Mouse (Mus musculus) intestine, embryonic 16.5 days (tissue): Measurements from ENCODE around the gene Faf2. TPM values are rescaled to one million over a fixed set of nuclear protein-coding genes. Genes with fewer than 3 reads are reported as not detected.
A peak's percentile ranks its signal among the peaks of the same experiment; 100 is the strongest.

Experiments
- ATAC-seq: fragments of 200-750 bp; cut with Nextera tagmentation; 2 replicates; pipeline ENCODE4 v1.8.0; 2017; ENCODE audit warnings: moderate TSS enrichment, moderate library complexity
- H3K27ac ChIP-seq: fragments of 300-500 bp; sonication (generic); 2 replicates; pipeline ENCODE4 v1.5.1; 2014; ENCODE audit warnings: mild to moderate bottlenecking, low read length
- H3K27me3 ChIP-seq: fragments of 300-500 bp; sonication (generic); replicated peaks from 2 replicates; pipeline ENCODE4 v1.6.1; 2014; ENCODE audit warnings: low read length, control low read depth, mixed read lengths; ENCODE audit not compliant: control insufficient read depth, insufficient read depth
- H3K36me3 ChIP-seq: fragments of 300-500 bp; sonication (generic); 2 replicates; pipeline ENCODE4 v1.6.1; 2014; ENCODE audit warnings: low read length, control low read depth; ENCODE audit not compliant: control insufficient read depth, insufficient read depth
- H3K4me1 ChIP-seq: fragments of 300-500 bp; sonication (generic); 2 replicates; pipeline ENCODE4 v1.6.1; 2014; ENCODE audit warnings: low read length, control low read depth, mixed read lengths; ENCODE audit not compliant: control insufficient read depth, insufficient read depth
- H3K4me2 ChIP-seq: fragments of 300-500 bp; sonication (generic); 2 replicates; pipeline ENCODE4 v1.6.1; 2014; ENCODE audit warnings: low read depth, low read length, control low read depth
- H3K4me3 ChIP-seq: fragments of 300-500 bp; sonication (generic); 2 replicates; pipeline ENCODE4 v1.5.1; 2014; ENCODE audit warnings: mild to moderate bottlenecking, low read length
- H3K9ac ChIP-seq: fragments of 300-500 bp; sonication (generic); 2 replicates; pipeline ENCODE4 v1.6.1; 2014; ENCODE audit warnings: low read depth, low read length
- H3K9me3 ChIP-seq: fragments of 300-500 bp; sonication (generic); 2 replicates; pipeline ENCODE4 v1.6.1; 2016; ENCODE audit warnings: low read length, control low read depth; ENCODE audit not compliant: control insufficient read depth
- WGBS: fragments of 180-500 bp; shearing (Covaris S2); extraction: QIAGEN DNeasy Blood & Tissue Kit; methylation state at CpG from one replicate; pipeline ENCODE4 v1.1.7; 2014; 5-methylcytosine and 5-hydroxymethylcytosine counted together
- polyA plus RNA-seq: library from polyadenylated mRNA; unstranded; fragments of >200 nt; fragmentation: Nextera tagmentation; extraction: Ambion mirVana; gene quantifications from 2 replicates; pipeline ENCODE4 v1.2.1, GENCODE M21; 2015

Faf2 gene
- polyA plus RNA-seq = 61.0 and 70.2 TPM in 2 replicates

DNA sequence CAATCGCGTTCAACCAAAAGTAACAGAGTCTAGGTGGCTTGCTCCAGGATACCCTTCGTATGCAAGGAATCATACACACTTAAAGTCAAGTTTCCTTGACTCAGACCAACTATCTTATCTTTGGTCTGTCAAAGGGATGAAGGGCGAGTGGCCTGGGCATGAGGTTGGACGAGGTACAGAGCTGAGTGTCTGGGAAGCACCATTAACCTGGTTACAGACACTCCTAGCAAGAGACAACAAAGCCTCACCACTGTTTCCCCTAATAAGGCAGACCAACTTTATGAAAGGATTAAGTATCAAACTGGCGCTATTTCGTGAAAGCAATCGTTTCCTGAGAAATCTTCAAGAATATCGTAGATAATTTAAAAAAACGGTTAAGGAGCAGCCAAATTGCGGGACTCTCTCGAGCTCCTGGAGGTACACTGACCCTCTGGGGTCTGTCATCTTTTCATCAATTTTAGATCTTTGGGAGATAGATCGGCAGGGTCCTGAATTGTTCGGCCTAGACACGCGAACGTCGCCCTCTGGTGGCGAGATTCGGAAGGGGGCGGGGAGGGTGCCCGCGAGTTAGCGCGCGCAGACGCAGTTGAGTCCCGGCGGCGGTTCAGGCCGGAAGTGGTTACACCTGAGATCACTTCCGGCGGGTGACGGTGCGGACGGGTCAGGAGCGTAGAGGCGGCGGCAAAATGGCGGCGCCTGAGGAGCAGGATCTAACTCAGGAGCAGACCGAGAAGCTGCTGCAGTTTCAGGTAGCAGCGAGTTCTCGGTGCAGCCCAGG, at the start of gene Faf2:
Faf2 (plus strand) TSS at position 630 of the 778 bp plus-strand sequence.
- ATAC-seq = peak; percentile 99
- WGBS = 11% methylated on average over 44 of the region's 44 CpGs
- peak within 1 kb of the TSS; percentile 80 for H3K4me2 ChIP-seq

GRCm38 (mm10) chr13:54572621-54573020, 49.0 kb upstream of the Faf2 start:
- Histone ChIP-seq H3K4me1 (peaks cover 12% of the 10 kb centered on the region), H3K9me3 (no peaks in the 10 kb centered on the region), H3K36me3 (no peaks in the 10 kb centered on the region), H3K4me2 (no peak overlapping the region), H3K4me3 (no peak overlapping the region), H3K27me3 (no peaks in the 10 kb centered on the region), H3K27ac (no peak overlapping the region), H3K9ac (no peak overlapping the region)
- ATAC-seq = no peak
- 77% methylated on average over 4 of the region's 4 CpGs for WGBS

More for the DNA sequence above, at the start of gene Faf2:
- Histone ChIP-seq H3K27me3 (no peaks in the 10 kb centered on the region), H3K9me3 (no peaks in the 10 kb centered on the region), H3K4me3 (peak within 1 kb of the TSS; percentile 97), H3K4me1 (peaks cover 13% of the 10 kb centered on the region), H3K27ac (peak within 1 kb of the TSS; percentile 78), H3K36me3 (no peaks in the 10 kb centered on the region), H3K9ac (peak within 1 kb of the TSS; percentile 98)

- Histone ChIP-seq H3K4me2 (peak within 1 kb of the TSS; percentile 90), H3K4me1 (peaks cover 12% of the 10 kb centered on the region), H3K36me3 (no peaks in the 10 kb centered on the region), H3K27ac (peak within 1 kb of the TSS; percentile 90), H3K4me3 (peak within 1 kb of the TSS; percentile 98), H3K9ac (peak within 1 kb of the TSS; percentile 97), H3K9me3 (no peaks in the 10 kb centered on the region), H3K27me3 (no peaks in the 10 kb centered on the region)
- ATAC-seq = peak; percentile 91
- WGBS = under 1% methylated on average over 55 of the region's 55 CpGs
These were observed 46.6 kb upstream of the Faf2 start, which contains the start of gene Arl10 for GRCm38 (mm10) chr13:54574854-54575481. Gene Arl10, plus strand, starts transcription at chr13:54575015.

DNA sequence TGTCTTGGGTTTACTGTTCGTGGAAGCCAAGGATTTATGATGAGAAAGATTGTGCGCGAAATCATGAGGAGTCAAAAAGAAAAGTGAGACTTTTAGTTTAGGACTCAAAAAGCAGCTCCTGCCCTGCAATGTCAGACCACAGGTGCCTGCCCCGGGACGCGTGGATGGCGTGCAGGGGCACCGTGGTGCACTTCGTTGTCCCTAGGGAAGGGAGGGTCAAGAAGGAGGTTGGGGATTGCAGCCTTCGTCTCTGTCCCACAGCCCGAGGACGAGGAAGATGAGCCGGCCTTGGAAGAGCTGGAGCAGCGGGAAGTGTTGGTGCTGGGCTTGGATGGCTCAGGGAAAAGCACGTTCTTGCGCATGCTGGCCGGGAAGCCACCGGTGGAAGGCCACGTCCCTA, 46.1 kb upstream of the Faf2 start:
- Histone ChIP-seq H3K4me3 (peak overlapping the region; percentile 98), H3K9ac (peak overlapping the region; percentile 97), H3K4me2 (peak overlapping the region; percentile 90), H3K36me3 (peaks cover under 1% of the 10 kb centered on the region; the same call in 1 of the 2 replicates), H3K9me3 (no peaks in the 10 kb centered on the region), H3K27me3 (no peaks in the 10 kb centered on the region), H3K4me1 (peaks cover 12% of the 10 kb centered on the region), H3K27ac (peak overlapping the region; percentile 90)
- WGBS = 2% methylated on average over 19 of the region's 19 CpGs
- ATAC-seq = peak; percentile 32

DNA sequence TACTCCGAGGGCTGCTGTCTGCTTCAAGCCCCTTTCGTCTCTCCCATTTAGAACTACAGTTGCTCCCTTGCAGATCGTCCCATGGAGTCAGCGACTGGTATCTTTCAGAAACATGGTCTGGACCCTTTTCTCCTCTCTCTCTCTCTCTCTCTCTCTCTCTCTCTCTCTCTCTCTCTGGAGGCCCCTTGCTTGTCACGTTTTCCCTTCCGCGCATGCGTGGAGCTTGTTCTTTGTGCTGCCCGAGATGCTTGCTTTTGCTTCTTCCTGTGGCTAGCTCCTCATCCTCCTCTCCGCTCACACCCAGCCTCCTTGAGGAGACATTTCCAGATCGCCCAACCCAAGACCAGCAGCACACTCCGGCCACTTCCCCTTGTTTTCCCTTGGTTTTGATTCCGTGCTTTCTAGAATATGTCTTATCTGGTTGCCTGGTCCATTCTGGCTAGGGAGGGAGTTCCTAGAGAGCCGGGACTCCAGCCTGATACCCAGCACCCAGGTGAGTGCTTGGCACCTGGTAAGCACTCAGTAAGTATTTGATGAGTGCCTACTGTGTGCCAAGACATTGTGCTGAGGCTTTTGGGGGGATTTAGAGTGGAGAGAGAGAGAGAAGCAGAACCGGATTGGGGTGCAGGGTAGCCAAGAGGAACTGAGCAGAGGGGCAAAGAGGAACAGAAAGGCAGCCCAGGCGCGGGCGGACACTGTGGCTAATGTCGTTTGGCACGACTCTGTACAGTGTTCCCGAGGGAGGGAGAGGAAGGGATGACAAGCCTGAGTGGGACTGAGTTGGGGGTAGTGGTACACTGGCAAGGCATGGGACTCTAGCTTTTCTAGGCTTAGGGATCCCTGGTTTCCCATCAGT, 43.7 kb upstream of the Faf2 start:
- Histone ChIP-seq H3K4me3 (no peak overlapping the region), H3K36me3 (peaks cover 7% of the 10 kb centered on the region), H3K9me3 (no peaks in the 10 kb centered on the region), H3K27me3 (no peaks in the 10 kb centered on the region), H3K9ac (no peak overlapping the region), H3K4me2 (no peak overlapping the region), H3K4me1 (peaks cover 12% of the 10 kb centered on the region), H3K27ac (no peak overlapping the region)
- no peak for ATAC-seq
- 80% methylated on average over 21 of the region's 21 CpGs for WGBS

DNA sequence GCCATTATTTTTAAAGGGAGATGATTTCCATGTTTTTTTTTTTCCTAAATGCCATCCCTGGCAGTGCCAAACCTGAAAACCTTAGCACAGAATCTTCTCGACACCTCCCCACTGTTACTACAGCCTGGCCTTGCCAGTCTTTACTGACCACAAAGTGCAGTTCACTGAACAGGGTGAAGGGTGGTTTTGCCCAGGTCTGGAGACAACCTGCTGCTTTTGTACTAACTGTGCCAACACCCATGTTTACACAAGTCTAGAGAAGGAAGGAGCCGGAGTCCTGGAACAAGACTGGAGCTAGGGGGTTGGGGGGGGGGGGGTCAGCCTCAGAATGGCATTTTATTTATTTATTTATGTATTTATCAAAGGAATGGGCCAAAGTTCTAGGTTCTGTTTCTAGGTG, 40.2 kb upstream of the Faf2 start:
- no peak overlapping the region for H3K4me2 ChIP-seq
- H3K9me3 ChIP-seq = no peaks in the 10 kb centered on the region
- no peak for ATAC-seq
- H3K36me3 ChIP-seq = peaks cover 17% of the 10 kb centered on the region
- H3K27ac ChIP-seq = no peak overlapping the region
- H3K4me3 ChIP-seq = no peak overlapping the region
- no peak overlapping the region for H3K9ac ChIP-seq
- WGBS = 65% methylated on average over 2 of the region's 2 CpGs
- H3K27me3 ChIP-seq = no peaks in the 10 kb centered on the region
- no peaks in the 10 kb centered on the region; the same call in 1 of the 2 replicates for H3K4me1 ChIP-seq

DNA sequence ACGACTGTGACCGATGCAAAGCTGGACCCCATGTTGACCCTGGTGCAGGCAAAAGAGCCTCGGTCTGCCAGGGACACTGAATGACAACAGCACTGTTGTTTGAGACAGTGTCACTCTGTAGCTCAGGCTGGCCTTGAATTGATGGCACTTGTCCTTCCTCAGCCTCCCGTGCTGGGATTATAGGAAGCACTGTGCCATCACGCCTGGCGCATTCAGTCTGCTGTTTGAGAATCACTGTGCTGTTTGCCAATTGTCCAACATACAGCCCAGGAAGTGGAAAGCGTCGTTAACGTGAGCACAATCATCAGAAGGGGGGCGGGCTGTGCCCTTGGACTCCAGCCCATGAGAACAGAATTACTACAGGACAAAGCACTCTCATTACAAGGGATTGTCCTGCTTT, 39.5 kb upstream of the Faf2 start:
- no peaks in the 10 kb centered on the region for H3K27me3 ChIP-seq
- H3K9ac ChIP-seq = no peak overlapping the region
- ATAC-seq = peak; percentile 21; the same call in 1 of the 2 replicates
- WGBS = 67% methylated on average over 10 of the region's 10 CpGs
- H3K36me3 ChIP-seq = peaks cover 20% of the 10 kb centered on the region
- H3K4me1 ChIP-seq = no peaks in the 10 kb centered on the region; the same call in 1 of the 2 replicates
- H3K4me3 ChIP-seq = no peak overlapping the region
- H3K4me2 ChIP-seq = no peak overlapping the region
- no peak overlapping the region for H3K27ac ChIP-seq
- no peaks in the 10 kb centered on the region for H3K9me3 ChIP-seq

GRCm38 (mm10) chr13:54582860-54583259, 38.7 kb upstream of the Faf2 start:
- no peak overlapping the region for H3K4me2 ChIP-seq
- no peaks in the 10 kb centered on the region for H3K27me3 ChIP-seq
- no peaks in the 10 kb centered on the region for H3K9me3 ChIP-seq
- peak; percentile 29; the same call in 1 of the 2 replicates for ATAC-seq
- H3K4me1 ChIP-seq = no peaks in the 10 kb centered on the region; the same call in 1 of the 2 replicates
- 67% methylated on average over 5 of the region's 5 CpGs for WGBS
- H3K4me3 ChIP-seq = no peak overlapping the region
- H3K36me3 ChIP-seq = peaks cover 20% of the 10 kb centered on the region
- no peak overlapping the region; the same call in 1 of the 2 replicates for H3K27ac ChIP-seq
- no peak overlapping the region for H3K9ac ChIP-seq

DNA sequence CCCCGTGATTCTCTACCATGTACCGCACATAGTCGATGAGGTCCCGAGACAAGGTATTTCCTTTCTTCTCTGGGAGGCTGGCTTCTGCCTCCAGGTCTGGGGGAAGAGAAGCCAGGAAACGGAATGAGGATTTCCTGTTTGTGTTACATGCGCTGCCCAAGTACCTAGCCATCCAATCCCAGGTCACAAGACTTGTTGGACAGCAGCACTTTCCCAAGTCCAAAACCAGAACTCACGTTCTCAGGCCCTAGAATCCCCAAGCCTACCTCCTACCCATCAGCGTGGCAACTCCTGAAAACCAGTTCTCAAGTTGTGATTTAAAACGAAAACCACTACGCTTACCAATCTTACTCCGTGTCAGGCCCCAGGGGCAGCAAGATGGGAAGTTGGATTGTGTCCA, 35.8 kb upstream of the Faf2 start:
- Histone ChIP-seq H3K9ac (no peak overlapping the region), H3K27me3 (no peaks in the 10 kb centered on the region), H3K4me1 (peaks cover 4% of the 10 kb centered on the region; the same call in 1 of the 2 replicates), H3K4me2 (no peak overlapping the region), H3K4me3 (no peak overlapping the region), H3K9me3 (no peaks in the 10 kb centered on the region), H3K36me3 (peaks cover 16% of the 10 kb centered on the region), H3K27ac (no peak overlapping the region)
- ATAC-seq = no peak
- 91% methylated on average over 11 of the region's 11 CpGs for WGBS
